Mouse (Mus musculus) heart, postnatal 0 days (tissue): ENCODE measurements at regions not wholly inside any gene's neighbourhood (a gene's known extent, or its start where the extent isn't known, plus 50 kb on each side); places are given as distances from the start of the nearest gene placed in this dataset.

Experiments used
- ATAC-seq: fragments of 200-750 bp; cut with Nextera tagmentation; 2 replicates; pipeline ENCODE4 v1.8.0; 2017; ENCODE audit warnings: low read depth, moderate number of reproducible peaks, moderate library complexity; ENCODE audit not compliant: insufficient read depth
- DNase-seq: peaks from one replicate; pipeline ENCODE4 v3.0.0-alpha.2; 2016; ENCODE audit warnings: low spot score
- H3K27ac ChIP-seq: fragments of 300-500 bp; sonication (generic); 2 replicates; pipeline ENCODE4 v1.5.1; 2014; ENCODE audit warnings: low read depth, mild to moderate bottlenecking
- H3K27me3 ChIP-seq: fragments of 300-500 bp; sonication (generic); 2 replicates; pipeline ENCODE4 v1.6.1; 2014; ENCODE audit warnings: low read length, mixed read lengths; ENCODE audit not compliant: control insufficient read depth, insufficient read depth
- H3K36me3 ChIP-seq: fragments of 300-500 bp; sonication (generic); replicated peaks from 2 replicates; pipeline ENCODE4 v1.6.1; 2014; ENCODE audit warnings: low read length, mixed read lengths; ENCODE audit not compliant: control insufficient read depth, insufficient read depth
- H3K4me1 ChIP-seq: fragments of 300-500 bp; sonication (generic); 2 replicates; pipeline ENCODE4 v1.6.1; 2014; ENCODE audit warnings: antibody characterized with exemption; ENCODE audit not compliant: control insufficient read depth, insufficient read depth
- H3K4me2 ChIP-seq: fragments of 300-500 bp; sonication (generic); 2 replicates; pipeline ENCODE4 v1.6.1; 2014; ENCODE audit warnings: low read depth, mild to moderate bottlenecking, low read length, moderate library complexity
- H3K4me3 ChIP-seq: fragments of 300-500 bp; sonication (generic); 2 replicates; pipeline ENCODE4 v1.5.1; 2014; ENCODE audit warnings: low read depth, low read length
- H3K9ac ChIP-seq: fragments of 300-500 bp; sonication (generic); replicated peaks from 2 replicates; pipeline ENCODE4 v1.6.1; 2014; ENCODE audit warnings: low read depth, low read length, mixed read lengths
- H3K9me3 ChIP-seq: fragments of 300-500 bp; sonication (generic); replicated peaks from 2 replicates; pipeline ENCODE4 v1.6.1; 2016; ENCODE audit warnings: low read length; ENCODE audit not compliant: control insufficient read depth
- EP300 ChIP-seq: IDR thresholded peaks from 2 replicates; pipeline ENCODE4 v1.6.1; 2016; ENCODE audit warnings: antibody characterized with exemption, low read depth
- WGBS: fragments of 180-500 bp; shearing (Covaris S2); extraction: QIAGEN DNeasy Blood & Tissue Kit; methylation state at CpG from one replicate; pipeline ENCODE4 v1.1.7; 2014; 5-methylcytosine and 5-hydroxymethylcytosine counted together

DNA sequence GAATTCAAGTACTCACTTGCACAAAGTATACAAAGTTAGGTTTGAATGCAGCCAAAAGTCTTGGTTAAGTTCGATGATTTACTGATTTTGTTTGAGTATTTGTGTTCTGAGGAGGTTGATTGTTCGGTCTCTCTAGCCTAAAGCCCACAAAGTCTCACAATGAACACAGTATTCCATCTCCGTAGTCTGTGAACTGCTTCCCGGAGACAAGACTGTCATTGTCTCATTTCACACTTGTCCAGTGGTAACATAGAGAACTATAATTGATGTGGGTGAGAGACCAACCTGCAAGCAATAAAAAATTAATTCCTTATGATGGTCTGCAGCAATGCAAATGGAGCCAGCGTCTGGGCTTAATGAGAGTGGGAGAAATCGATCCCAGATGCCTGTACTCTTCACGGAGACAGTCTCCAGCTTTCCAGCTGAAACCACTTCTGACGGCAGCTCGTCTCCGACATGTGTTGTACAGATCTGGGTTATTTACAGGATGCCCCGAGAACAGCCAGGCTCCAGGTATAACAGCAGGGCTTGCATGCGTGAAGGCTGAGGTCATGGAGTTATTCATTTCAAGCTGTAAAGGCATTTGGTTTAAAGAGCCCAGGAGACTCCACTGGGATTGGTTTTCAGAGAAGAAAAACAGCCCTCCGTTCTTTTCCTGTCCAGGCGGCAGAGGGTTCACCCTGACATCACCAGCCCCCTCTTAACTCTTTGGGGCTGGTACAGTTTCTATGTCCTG is 75.2 kb downstream of the Asb13 start:
- H3K4me3 ChIP-seq: 0 out of 2 replicates have a peak overlapping the region, but pooled peaks have one; percentile 1
- no peak for TF ChIP-seq EP300
- DNase-seq: peak; percentile 59

More for the DNA sequence above, 75.2 kb downstream of the Asb13 start:
- H3K4me1 ChIP-seq: peaks cover 7% of the 10 kb centered on the region; the same call in 1 of the 2 replicates
- peak overlapping the region; percentile 74 for H3K27ac ChIP-seq
- peak overlapping the region; percentile 49 for H3K4me2 ChIP-seq
- 16% methylated on average over 14 of the region's 14 CpGs for WGBS
- no peaks in the 10 kb centered on the region; the same call in 1 of the 2 replicates for H3K9me3 ChIP-seq
- ATAC-seq: peak; percentile 77
- no peaks in the 10 kb centered on the region for H3K27me3 ChIP-seq
- no peaks in the 10 kb centered on the region for H3K36me3 ChIP-seq
- no peak overlapping the region; the same call in 1 of the 2 replicates for H3K9ac ChIP-seq
